Mouse (Mus musculus): ENCODE data around the gene Gnas.

DNA sequence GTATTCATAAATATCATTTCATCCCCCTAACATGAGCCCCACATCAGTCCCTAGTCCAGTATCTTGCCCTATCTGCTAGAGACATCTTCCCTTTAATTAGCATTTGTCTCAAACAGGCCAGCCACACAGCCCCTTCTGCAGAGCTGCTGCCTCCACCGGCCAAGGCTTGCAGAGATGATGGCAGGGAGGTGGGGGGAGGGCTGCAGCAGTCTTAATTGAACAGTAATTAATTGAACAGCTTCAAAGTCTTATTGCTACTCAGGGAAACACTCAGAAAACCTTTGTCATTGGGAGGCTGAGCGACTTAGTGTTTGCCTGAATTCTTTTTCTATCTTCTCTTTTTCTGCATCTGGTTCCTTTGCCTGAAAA is 7.5 kb downstream of the Gnas start:
- no peak for TF ChIP-seq EP300 (IDR thresholded peaks at IDR 0.05; ENCODE audit: low read depth)
- no peak for TF ChIP-seq CTCF (IDR thresholded peaks at IDR 0.05; ENCODE audit: low read depth)
